Mouse (Mus musculus) thymus, adult 2 months (tissue): Measurements from ENCODE around the gene Cdk2ap1. TPM values are rescaled to one million over a fixed set of nuclear protein-coding genes. Genes with fewer than 3 reads are reported as not detected.
"Not testable (repeated sequence)": the region's sequence is repeated elsewhere in the genome, so short reads cannot be mapped to it uniquely, and the experiment has no call there.

ENCODE experiments used
- DNase-seq: peaks from one replicate; pipeline ENCODE4 v3.0.0; 2021
- H3K27ac ChIP-seq: fragments of 200-500 bp; 2 replicates; pipeline ENCODE4 v1.5.1; 2012; ENCODE audit warnings: low read length, control low read depth; ENCODE audit not compliant: control insufficient read depth, insufficient read depth
- H3K27me3 ChIP-seq: fragments of 200-500 bp; 2 replicates; pipeline ENCODE4 v1.6.1; 2012; ENCODE audit warnings: mild to moderate bottlenecking, low read length, moderate library complexity, mixed read lengths; ENCODE audit not compliant: control insufficient read depth, insufficient read depth
- H3K36me3 ChIP-seq: fragments of 200-500 bp; 2 replicates; pipeline ENCODE4 v1.6.1; 2012; ENCODE audit warnings: mild to moderate bottlenecking, low read length, moderate library complexity; ENCODE audit not compliant: control insufficient read depth, insufficient read depth
- H3K4me1 ChIP-seq: fragments of 200-500 bp; replicated peaks from 2 replicates; pipeline ENCODE4 v1.6.1; 2012; ENCODE audit warnings: low read length; ENCODE audit not compliant: control insufficient read depth, insufficient read depth
- H3K4me3 ChIP-seq: fragments of 200-500 bp; 2 replicates; pipeline ENCODE4 v1.5.1; 2012; ENCODE audit warnings: mild to moderate bottlenecking, low read length, control low read depth, moderate library complexity; ENCODE audit not compliant: control insufficient read depth, insufficient read depth
- CTCF ChIP-seq: fragments of 200-500 bp; IDR thresholded peaks from 2 replicates; pipeline ENCODE4 v1.5.1; 2012; ENCODE audit warnings: mild to moderate bottlenecking, control low read depth, low read length, moderate library complexity, borderline replicate concordance; ENCODE audit not compliant: control insufficient read depth, poor library complexity, insufficient read depth; ENCODE audit errors: extremely low read depth
- POLR2A ChIP-seq: fragments of 200-500 bp; IDR thresholded peaks from 2 replicates; pipeline ENCODE4 v1.6.1; 2012; ENCODE audit warnings: mild to moderate bottlenecking, low read length, control low read depth, moderate library complexity; ENCODE audit not compliant: control insufficient read depth, poor library complexity, insufficient read depth; ENCODE audit errors: extremely low read depth
- WGBS: fragments of 180-500 bp; shearing (Covaris S2); methylation state at CpG from one replicate; pipeline ENCODE4 v1.1.7; 2018; 5-methylcytosine and 5-hydroxymethylcytosine counted together
- polyA plus RNA-seq: library from polyadenylated mRNA; depleted of rRNA; stranded (reverse); fragments of >200 nt; gene quantifications from 2 replicates; pipeline ENCODE4 v1.2.3, GENCODE M21; 2012; rRNA removed

Gene Cdk2ap1
- 191 and 206 TPM in 2 replicates for polyA plus RNA-seq

GRCm38 (mm10) chr5:124362982-124363381 is at the start of gene Cdk2ap1:
Gene Cdk2ap1 (minus strand): TSS chr5:124363082.
- H3K4me3 ChIP-seq, H3K36me3 ChIP-seq, DNase-seq, H3K27me3 ChIP-seq, H3K4me1 ChIP-seq, H3K27ac ChIP-seq: not testable (repeated sequence)
- 98% methylated on average over 5 of the region's 5 CpGs for WGBS

- TF ChIP-seq POLR2A (no peak), CTCF (no peak)
- WGBS, result 95% methylated on average over 5 of the region's 5 CpGs
- H3K27ac ChIP-seq, result no peak overlapping the region
- no peaks in the 10 kb centered on the region for H3K4me1 ChIP-seq
- DNase-seq, result no peak
- H3K4me3 ChIP-seq, result no peak overlapping the region
- H3K27me3 ChIP-seq, result no peaks in the 10 kb centered on the region
- peaks cover 43% of the 10 kb centered on the region for H3K36me3 ChIP-seq
Observed at GRCm38 (mm10) chr5:124412163-124412562, 49.3 kb upstream of the Cdk2ap1 start.

- Histone ChIP-seq H3K27ac (no peak overlapping the region), H3K4me3 (no peak overlapping the region), H3K27me3 (no peaks in the 10 kb centered on the region), H3K4me1 (no peaks in the 10 kb centered on the region), H3K36me3 (peaks cover 56% of the 10 kb centered on the region)
- WGBS, result 95% methylated on average over 3 of the region's 3 CpGs
- DNase-seq, result no peak
- TF ChIP-seq CTCF, result no peak
- TF ChIP-seq POLR2A, result no peak
Observed at GRCm38 (mm10) chr5:124410808-124411207, 47.9 kb upstream of the Cdk2ap1 start.

GRCm38 (mm10) chr5:124393726-124394125 is 30.8 kb upstream of the Cdk2ap1 start:
- Histone ChIP-seq H3K27me3 (no peaks in the 10 kb centered on the region), H3K4me1 (no peaks in the 10 kb centered on the region), H3K4me3 (no peak overlapping the region), H3K36me3 (peaks cover 86% of the 10 kb centered on the region), H3K27ac (no peak overlapping the region)
- WGBS, result 56% methylated on average over 7 of the region's 7 CpGs
- no peak for TF ChIP-seq CTCF
- no peak for TF ChIP-seq POLR2A
- no peak for DNase-seq

- peaks cover 91% of the 10 kb centered on the region for H3K36me3 ChIP-seq
- no peak for TF ChIP-seq CTCF
- no peak for TF ChIP-seq POLR2A
- no peak overlapping the region for H3K4me3 ChIP-seq
- 98% methylated on average over 4 of the region's 4 CpGs for WGBS
- DNase-seq, result no peak
- no peak overlapping the region for H3K27ac ChIP-seq
- H3K27me3 ChIP-seq, result no peaks in the 10 kb centered on the region
- no peaks in the 10 kb centered on the region for H3K4me1 ChIP-seq
Observed at GRCm38 (mm10) chr5:124392412-124392811, 29.5 kb upstream of the Cdk2ap1 start.

GRCm38 (mm10) chr5:124387932-124388331 is 25.1 kb upstream of the Cdk2ap1 start:
- H3K27me3 ChIP-seq, result no peaks in the 10 kb centered on the region
- no peaks in the 10 kb centered on the region for H3K4me1 ChIP-seq
- DNase-seq, result peak; percentile 8
- WGBS, result 71% methylated on average over 5 of the region's 5 CpGs
- H3K27ac ChIP-seq, result no peak overlapping the region
- no peak for TF ChIP-seq CTCF
- no peak for TF ChIP-seq POLR2A
- H3K4me3 ChIP-seq, result no peak overlapping the region
- peaks cover 91% of the 10 kb centered on the region for H3K36me3 ChIP-seq

GRCm38 (mm10) chr5:124380121-124380520 is 17.2 kb upstream of the Cdk2ap1 start:
- H3K36me3 ChIP-seq, result peaks cover 88% of the 10 kb centered on the region
- WGBS, result 93% methylated on average over 1 of the region's 1 CpGs

More at GRCm38 (mm10) chr5:124380121-124380520, 17.2 kb upstream of the Cdk2ap1 start:
- Histone ChIP-seq H3K4me3 (no peak overlapping the region), H3K4me1 (no peaks in the 10 kb centered on the region), H3K27me3 (no peaks in the 10 kb centered on the region), H3K27ac (no peak overlapping the region)
- TF ChIP-seq CTCF (no peak), POLR2A (no peak)
- DNase-seq, result no peak
